Mouse (Mus musculus): ENCODE measurements around the gene Ush1g.

- TF ChIP-seq GATA1 (IDR thresholded peaks at IDR 0.05; ENCODE audit: borderline replicate concordance, low read length) (no peak), CTCF (IDR thresholded peaks at IDR 0.05; ENCODE audit: low read depth, low read length) (no peak)
Measured at GRCm38 (mm10) chr11:115334531-115334930, 12.7 kb upstream of the Ush1g start, which contains the start of gene Otop3.
